ENCODE assay signal across 9 mouse cellular contexts in the genomic region with DNA sequence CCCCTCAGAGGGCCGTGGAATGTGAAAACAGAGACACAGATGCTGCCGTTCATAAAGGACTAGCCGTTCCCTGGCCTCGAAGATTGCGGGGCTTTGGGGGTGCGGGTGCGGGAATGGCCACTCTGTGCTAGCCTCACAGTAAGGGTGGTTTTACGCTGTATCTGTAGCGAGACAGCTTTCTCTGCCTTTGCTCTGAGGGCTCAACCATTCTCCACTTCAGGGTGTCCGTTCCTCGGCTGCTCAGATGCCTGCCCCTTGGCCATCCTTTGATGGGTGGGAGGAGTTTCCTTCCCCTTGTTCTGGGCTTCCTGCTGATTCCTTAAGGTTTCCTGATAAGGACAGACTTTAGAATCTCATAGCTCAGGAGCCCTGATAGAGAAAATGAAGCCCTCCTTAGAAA. TPM values are rescaled to one million over a fixed set of nuclear protein-coding genes. Genes with fewer than 3 reads are reported as not detected.
DNase-seq lines count a peak whose midpoint lies in the region; ATAC-seq lines count a peak whose summit lies in the region.
"Had no signal": no experiment of that assay in that cellular context is flagged by ENCODE, and none has a peak within 500 bp of the region (broad histone marks: within the 10 kb centered on the region; RNA-seq: fewer than 3 reads in every experiment).

No protein-coding gene starts in this region.

- H3K4me2 ChIP-seq in heart, embryonic 13.5 days, result peak overlapping the region; percentile 75
- H3K4me2 ChIP-seq in kidney, embryonic 16.5 days (replicated peaks; ENCODE audit: low read depth, low read length), result peak overlapping the region; percentile 64

- peak overlapping the region; percentile 62 for H3K9ac ChIP-seq in heart, embryonic 13.5 days
- peak overlapping the region; percentile 50 for H3K9ac ChIP-seq in kidney, embryonic 16.5 days (replicated peaks; ENCODE audit: low read length)

- peak; percentile 13 to 47 for DNase-seq in adrenal gland, adult 18-20 months (ENCODE audit: low spot score in 2 of 2)
- no peak for DNase-seq in adrenal gland, adult 8-10 months
- peak; percentile 17 for DNase-seq in embryonic facial prominence, embryonic 10.5 days (ENCODE audit: low spot score)
- peak; percentile 58 to 71 for DNase-seq in lung, postnatal 4 days
- no peak for DNase-seq in yolk sac, embryonic 10.5 days (ENCODE audit: low spot score)

- H3K36me3 ChIP-seq in embryonic facial prominence, embryonic 10.5 days (replicated peaks), result no peaks in the 10 kb centered on the region
- H3K36me3 ChIP-seq in heart, embryonic 13.5 days, result no peaks in the 10 kb centered on the region
- H3K36me3 ChIP-seq in kidney, embryonic 16.5 days (ENCODE audit: insufficient read depth, low read length), result no peaks in the 10 kb centered on the region

- no peaks in the 10 kb centered on the region for H3K9me3 ChIP-seq in embryonic facial prominence, embryonic 10.5 days
- H3K9me3 ChIP-seq in heart, embryonic 13.5 days, result no peaks in the 10 kb centered on the region
- H3K9me3 ChIP-seq in kidney, embryonic 16.5 days (ENCODE audit: low read length), result no peaks in the 10 kb centered on the region

- peaks cover 30% of the 10 kb centered on the region for H3K27me3 ChIP-seq in embryonic facial prominence, embryonic 10.5 days (replicated peaks; ENCODE audit: low read depth, poor library complexity, severe bottlenecking)
- peaks cover 30% of the 10 kb centered on the region for H3K27me3 ChIP-seq in heart, embryonic 13.5 days (replicated peaks)
- H3K27me3 ChIP-seq in kidney, embryonic 16.5 days (ENCODE audit: insufficient read depth, low read length), result peaks cover 10% of the 10 kb centered on the region; the same call in 1 of the 2 replicates

- no peak for ATAC-seq in heart, embryonic 13.5 days (ENCODE audit: extremely low read depth, insufficient number of reproducible peaks, low FRiP score, low TSS enrichment)
- 0 out of 2 replicates have a peak, but pooled peaks have one; percentile 31 for ATAC-seq in kidney, embryonic 16.5 days (ENCODE audit: low FRiP score, low TSS enrichment)
- ATAC-seq in frontal cortex, adult (ENCODE audit: low TSS enrichment), result no peak

- H3K4me3 ChIP-seq in embryonic facial prominence, embryonic 10.5 days, result peak overlapping the region; percentile 51
- H3K4me3 ChIP-seq in heart, embryonic 13.5 days, result peak overlapping the region; percentile 44
- H3K4me3 ChIP-seq in kidney, embryonic 16.5 days (ENCODE audit: low read length), result peak overlapping the region; percentile 38

- WGBS in embryonic facial prominence, embryonic 10.5 days, result 6% methylated on average over 11 of the region's 11 CpGs
- WGBS in heart, embryonic 13.5 days, result 2% methylated on average over 11 of the region's 11 CpGs
- 5% methylated on average over 11 of the region's 11 CpGs for WGBS in kidney, embryonic 16.5 days

- H3K4me1 ChIP-seq in embryonic facial prominence, embryonic 10.5 days, result peaks cover 9% of the 10 kb centered on the region
- H3K4me1 ChIP-seq in heart, embryonic 13.5 days, result peaks cover 12% of the 10 kb centered on the region
- H3K4me1 ChIP-seq in kidney, embryonic 16.5 days (ENCODE audit: insufficient read depth, low read length), result 0 out of 2 replicates have a peak, but pooled peaks cover 3% of the 10 kb centered on the region

- no peak overlapping the region for H3K27ac ChIP-seq in embryonic facial prominence, embryonic 10.5 days (replicated peaks)
- no peak overlapping the region for H3K27ac ChIP-seq in heart, embryonic 13.5 days (replicated peaks)
- H3K27ac ChIP-seq in kidney, embryonic 16.5 days (ENCODE audit: low read length), result peak overlapping the region; percentile 31; the same call in 1 of the 2 replicates

RNA-seq across cellular contexts. Expression of a gene that starts 18.8 kb away (rescaled TPM):
- total RNA-seq in adrenal gland, adult 18-20 months (2021), result 10 to 100 TPM; 48.6 to 55.5 TPM
- total RNA-seq in adrenal gland, adult 8-10 months (2022), result 10 to 100 TPM; 49.9 to 64.0 (median 50.9) TPM
- 2.0 and 3.3 TPM in 2 replicates for polyA plus RNA-seq in embryonic facial prominence, embryonic 10.5 days (2016; fragmentation: Nextera tagmentation; extraction: Ambion mirVana)
- 8.2 and 8.6 TPM in 2 replicates for polyA plus RNA-seq in heart, embryonic 13.5 days (2015; fragmentation: Nextera tagmentation; extraction: Ambion mirVana)
- polyA plus RNA-seq in kidney, embryonic 16.5 days (2015; fragmentation: Nextera tagmentation; extraction: Ambion mirVana), result 8.2 and 9.6 TPM in 2 replicates
- polyA plus RNA-seq: C2C12 had no signal

RNA-seq across cellular contexts. Expression of a gene that starts 21.9 kb away (rescaled TPM):
- 10 to 100 TPM; 49.2 to 54.3 TPM for total RNA-seq in adrenal gland, adult 18-20 months (2021)
- 10 to 100 TPM; 45.2 to 60.6 (median 55.4) TPM for total RNA-seq in adrenal gland, adult 8-10 months (2022)
- 83.2 and 84.7 TPM in 2 replicates for polyA plus RNA-seq in embryonic facial prominence, embryonic 10.5 days (2016; fragmentation: Nextera tagmentation; extraction: Ambion mirVana)
- polyA plus RNA-seq in heart, embryonic 13.5 days (2015; fragmentation: Nextera tagmentation; extraction: Ambion mirVana), result 67.5 and 70.3 TPM in 2 replicates
- 84.6 and 88.6 TPM in 2 replicates for polyA plus RNA-seq in kidney, embryonic 16.5 days (2015; fragmentation: Nextera tagmentation; extraction: Ambion mirVana)

RNA-seq across cellular contexts. Expression of a gene that starts 58.9 kb away (rescaled TPM):
- 10 to 100 TPM; 32.4 to 33.5 TPM for total RNA-seq in adrenal gland, adult 18-20 months (2021)
- 10 to 100 TPM; 30.6 to 36.8 (median 34.8) TPM for total RNA-seq in adrenal gland, adult 8-10 months (2022)
- polyA plus RNA-seq in embryonic facial prominence, embryonic 10.5 days (2016; fragmentation: Nextera tagmentation; extraction: Ambion mirVana), result 28.5 and 32.4 TPM in 2 replicates
- polyA plus RNA-seq in heart, embryonic 13.5 days (2015; fragmentation: Nextera tagmentation; extraction: Ambion mirVana), result 26.6 and 27.0 TPM in 2 replicates
- 32.3 and 32.5 TPM in 2 replicates for polyA plus RNA-seq in kidney, embryonic 16.5 days (2015; fragmentation: Nextera tagmentation; extraction: Ambion mirVana)

RNA-seq across cellular contexts. Expression of a gene that starts 59.2 kb away (rescaled TPM):
- under 1 TPM; 0.16 to 0.60 TPM for total RNA-seq in adrenal gland, adult 18-20 months (2021)
- total RNA-seq in adrenal gland, adult 8-10 months (2022), result under 1 TPM; 0.31 to 0.56 (median 0.36) TPM
- 0.90 and 1.2 TPM in 2 replicates for polyA plus RNA-seq in embryonic facial prominence, embryonic 10.5 days (2016; fragmentation: Nextera tagmentation; extraction: Ambion mirVana)
- polyA plus RNA-seq in heart, embryonic 13.5 days (2015; fragmentation: Nextera tagmentation; extraction: Ambion mirVana), result 0.56 and 0.61 TPM in 2 replicates
- polyA plus RNA-seq in kidney, embryonic 16.5 days (2015; fragmentation: Nextera tagmentation; extraction: Ambion mirVana), result 0.66 and 0.99 TPM in 2 replicates

Comparison
In these comparisons a context has a peak if more than half of its experiments do, and no peak if none do; other contexts are left out.
1. DNase-seq: peak in adrenal gland, adult 18-20 months (2 of 2), embryonic facial prominence, embryonic 10.5 days (single experiment) and lung, postnatal 4 days (2 of 2); none in adrenal gland, adult 8-10 months (single experiment) and yolk sac, embryonic 10.5 days (single experiment).
2. Peak in every context shown above with its lines, with median percentiles within 50 percentile points of each other: H3K4me3 ChIP-seq.